Mouse (Mus musculus) spleen, adult 2 months (tissue): ENCODE data around the gene Ufsp1. TPM values are rescaled to one million over a fixed set of nuclear protein-coding genes. Genes with fewer than 3 reads are reported as not detected.
A peak's percentile ranks its signal among the peaks of the same experiment; 100 is the strongest.

Experiments used
- DNase-seq, 2 experiments: peaks; one replicate each; pipeline versions ENCODE4 v3.0.0 to v3.0.0-alpha.2; 2012 to 2021; ENCODE audit warnings: low spot score in 2 of 2, low read depth in 1 of 2
- H3K27ac ChIP-seq: fragments of 200-500 bp; 2 replicates; pipeline ENCODE4 v1.5.1; 2012; ENCODE audit warnings: low read length, inconsistent platforms; ENCODE audit not compliant: insufficient read depth
- H3K27me3 ChIP-seq: fragments of 200-500 bp; 2 replicates; pipeline ENCODE4 v1.6.1; 2012; ENCODE audit warnings: mild to moderate bottlenecking, moderate library complexity, low read length, inconsistent platforms; ENCODE audit not compliant: control insufficient read depth, insufficient read depth
- H3K36me3 ChIP-seq: fragments of 200-500 bp; 2 replicates; pipeline ENCODE4 v1.6.1; 2012; ENCODE audit warnings: mild to moderate bottlenecking, low read length, inconsistent platforms; ENCODE audit not compliant: control insufficient read depth, insufficient read depth
- H3K4me1 ChIP-seq: fragments of 200-500 bp; 2 replicates; pipeline ENCODE4 v1.6.1; 2011; ENCODE audit warnings: inconsistent platforms; ENCODE audit not compliant: control insufficient read depth, insufficient read depth, insufficient read length
- H3K4me3 ChIP-seq: fragments of 200-500 bp; 2 replicates; pipeline ENCODE4 v1.5.1; 2011; ENCODE audit warnings: mild to moderate bottlenecking, inconsistent platforms; ENCODE audit not compliant: insufficient read depth, insufficient read length; ENCODE audit errors: extremely low read depth
- CTCF ChIP-seq: fragments of 200-500 bp; IDR thresholded peaks from 2 replicates; pipeline ENCODE4 v1.5.1; 2011; ENCODE audit warnings: mild to moderate bottlenecking, inconsistent platforms; ENCODE audit not compliant: insufficient read depth, insufficient read length, insufficient replicate concordance; ENCODE audit errors: extremely low read depth
- POLR2A ChIP-seq: fragments of 200-500 bp; IDR thresholded peaks from 2 replicates; pipeline ENCODE4 v1.6.1; 2011; ENCODE audit warnings: low read depth, low read length, inconsistent platforms
- WGBS: fragments of 180-500 bp; shearing (Covaris S2); methylation state at CpG from one replicate; pipeline ENCODE4 v1.1.7; 2018; 5-methylcytosine and 5-hydroxymethylcytosine counted together
- polyA plus RNA-seq: library from polyadenylated mRNA; depleted of rRNA; stranded (reverse); fragments of >200 nt; gene quantifications from 2 replicates; pipeline ENCODE4 v1.2.3, GENCODE M21; 2012

The Ufsp1 gene
- polyA plus RNA-seq, 1 experiment: 10.3 TPM

DNA sequence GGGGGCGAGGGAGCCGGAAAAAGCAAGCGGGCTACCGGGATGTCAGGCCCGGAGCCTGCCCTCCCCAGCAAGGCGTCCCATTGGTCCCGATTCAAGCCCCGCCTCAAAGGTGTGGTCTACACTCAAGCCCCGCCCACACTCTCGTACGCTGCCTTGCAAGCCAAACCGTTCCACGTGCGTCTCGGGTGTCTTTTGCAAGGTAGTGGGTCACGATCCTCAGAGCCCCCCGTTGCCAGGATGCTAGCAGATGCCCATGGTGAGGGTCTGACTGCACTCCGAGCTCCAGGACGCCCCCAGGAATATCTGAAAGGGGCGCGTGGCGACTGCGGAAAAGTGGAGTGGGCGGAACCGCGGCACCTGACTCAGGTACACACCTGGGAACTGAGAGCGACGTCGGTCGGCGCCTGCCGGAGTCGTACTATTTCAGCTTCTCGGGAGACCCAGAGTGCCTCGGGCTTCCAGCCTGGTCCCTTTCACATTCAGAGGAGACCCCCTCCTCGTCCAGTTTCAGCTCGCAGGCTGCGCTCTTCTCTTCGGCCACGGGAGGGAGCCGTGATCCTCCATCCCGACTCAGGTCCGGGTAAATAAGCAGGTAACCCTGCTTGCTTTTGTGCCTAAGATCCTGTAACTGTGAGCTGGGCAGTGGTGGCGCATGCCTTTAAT lies 39.2 kb downstream of the Ufsp1 start, which contains the start of gene Slc12a9:
Gene Slc12a9, minus strand, starts transcription at position 86 of the 663 bp plus-strand sequence.
- DNase-seq: peak; percentile 78 to 94
- no peaks in the 10 kb centered on the region for H3K27me3 ChIP-seq
- TF ChIP-seq POLR2A (peak; percentile 45; the same call in 1 of the 2 replicates), CTCF (peak; percentile 72; the same call in 1 of the 2 replicates)
- peak within 1 kb of the TSS; percentile 88 for H3K4me3 ChIP-seq
- H3K4me1 ChIP-seq: peaks cover 7% of the 10 kb centered on the region; the same call in 1 of the 2 replicates
- no peak within 1 kb of the TSS; the same call in 1 of the 2 replicates for H3K27ac ChIP-seq
- WGBS: under 1% methylated on average over 44 of the region's 44 CpGs
- 0 out of 2 replicates have a peak, but pooled peaks cover 1% of the 10 kb centered on the region for H3K36me3 ChIP-seq

DNA sequence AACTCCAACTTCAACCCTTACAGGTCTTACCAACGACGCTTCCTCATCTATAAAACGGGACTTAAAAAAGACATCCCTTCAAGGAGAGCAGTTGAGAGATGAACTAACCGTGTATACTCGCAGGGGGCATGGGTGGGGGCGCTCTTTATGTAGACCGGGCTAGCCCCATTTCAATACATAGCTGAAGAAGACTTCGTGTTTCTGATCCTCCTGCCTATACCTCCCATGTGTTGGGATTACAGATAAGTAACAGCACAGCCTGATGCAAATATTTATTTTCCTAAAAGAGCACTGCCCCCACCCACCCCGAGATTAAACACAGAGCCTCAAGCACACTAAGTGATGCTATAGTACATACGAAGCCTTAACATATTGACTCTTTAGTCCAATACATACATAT lies 39.9 kb downstream of the Ufsp1 start:
- DNase-seq: no peak
- Histone ChIP-seq H3K4me1 (peaks cover 14% of the 10 kb centered on the region; the same call in 1 of the 2 replicates), H3K27ac (no peak overlapping the region), H3K36me3 (0 out of 2 replicates have a peak, but pooled peaks cover 1% of the 10 kb centered on the region), H3K27me3 (no peaks in the 10 kb centered on the region), H3K4me3 (no peak overlapping the region)
- WGBS: 43% methylated on average over 10 of the region's 10 CpGs
- TF ChIP-seq POLR2A (no peak), CTCF (no peak)

DNA sequence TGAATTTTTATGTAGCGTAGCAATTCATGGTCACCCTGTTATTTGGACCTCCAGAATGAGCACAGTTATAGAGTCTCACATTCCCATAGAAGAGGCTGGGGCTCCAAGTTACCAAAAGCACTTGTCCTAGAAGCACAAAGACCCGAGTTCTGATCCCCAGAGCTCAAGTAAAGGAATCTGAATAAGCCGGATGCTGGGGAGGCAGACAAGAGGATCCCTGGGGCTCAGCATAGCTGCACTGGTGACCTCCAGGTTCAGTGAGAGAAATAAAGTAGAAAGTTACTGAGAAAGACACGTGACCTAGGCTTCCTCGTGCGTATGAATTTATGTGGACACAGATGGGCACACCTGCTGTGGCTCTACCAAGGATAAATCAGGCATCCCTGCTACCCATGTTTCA lies 40.6 kb downstream of the Ufsp1 start:
- Histone ChIP-seq H3K4me3 (no peak overlapping the region), H3K27me3 (no peaks in the 10 kb centered on the region), H3K27ac (no peak overlapping the region), H3K36me3 (0 out of 2 replicates have a peak, but pooled peaks cover 1% of the 10 kb centered on the region), H3K4me1 (peaks cover 16% of the 10 kb centered on the region; the same call in 1 of the 2 replicates)
- TF ChIP-seq CTCF (no peak), POLR2A (no peak)
- no peak for DNase-seq
- WGBS: 92% methylated on average over 6 of the region's 6 CpGs

DNA sequence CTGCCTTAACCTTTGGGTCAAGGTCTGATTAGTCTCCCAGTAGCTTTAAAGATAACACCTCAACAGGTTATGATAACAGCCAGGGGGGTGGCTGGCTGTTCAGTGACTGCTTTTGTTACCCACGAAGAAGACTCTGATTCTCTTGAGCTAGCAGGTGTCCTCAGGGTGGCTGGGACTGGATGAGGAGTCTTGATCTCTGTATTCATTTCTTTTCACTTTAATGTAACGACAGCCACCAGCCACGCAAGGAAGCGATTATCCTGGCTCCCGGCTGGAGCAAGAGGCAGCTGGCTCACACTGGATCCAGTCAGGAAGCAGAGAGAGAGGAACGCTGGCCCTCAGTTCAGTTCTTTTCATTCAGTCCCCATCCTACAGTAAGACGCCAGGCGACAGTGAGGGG lies 42.8 kb downstream of the Ufsp1 start:
- Histone ChIP-seq H3K27ac (no peak overlapping the region), H3K27me3 (no peaks in the 10 kb centered on the region), H3K36me3 (no peaks in the 10 kb centered on the region), H3K4me1 (peaks cover 16% of the 10 kb centered on the region; the same call in 1 of the 2 replicates), H3K4me3 (no peak overlapping the region)
- DNase-seq: no peak
- 92% methylated on average over 8 of the region's 8 CpGs for WGBS
- TF ChIP-seq POLR2A (no peak), CTCF (no peak)

DNA sequence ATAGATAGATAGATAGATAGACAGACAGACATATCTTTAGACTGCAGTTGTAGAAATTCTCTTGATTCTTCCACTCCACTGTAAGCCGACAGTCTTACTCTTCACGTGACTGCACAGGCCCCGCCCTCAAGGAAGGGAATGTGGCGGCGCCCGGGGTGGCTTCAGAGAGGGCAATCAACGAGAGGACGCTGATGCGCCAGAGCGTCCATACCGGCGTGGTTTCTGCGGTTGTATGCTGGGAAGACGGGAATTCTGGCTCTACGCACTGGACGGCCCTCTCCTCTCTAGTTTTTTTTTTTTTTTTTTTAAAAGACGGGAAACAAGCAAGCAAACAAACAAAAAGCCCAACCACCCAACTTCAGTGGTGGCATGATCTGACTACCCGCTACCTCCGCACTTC lies 43.8 kb downstream of the Ufsp1 start:
- Histone ChIP-seq H3K4me3 (peak overlapping the region; percentile 58), H3K36me3 (no peaks in the 10 kb centered on the region), H3K27ac (peak overlapping the region; percentile 54), H3K4me1 (peaks cover 12% of the 10 kb centered on the region; the same call in 1 of the 2 replicates), H3K27me3 (no peaks in the 10 kb centered on the region)
- TF ChIP-seq CTCF: no peak
- no peak; the same call in 1 of the 2 replicates for TF ChIP-seq POLR2A
- DNase-seq: peak; percentile 37 to 84
- WGBS: under 1% methylated on average over 19 of the region's 19 CpGs

DNA sequence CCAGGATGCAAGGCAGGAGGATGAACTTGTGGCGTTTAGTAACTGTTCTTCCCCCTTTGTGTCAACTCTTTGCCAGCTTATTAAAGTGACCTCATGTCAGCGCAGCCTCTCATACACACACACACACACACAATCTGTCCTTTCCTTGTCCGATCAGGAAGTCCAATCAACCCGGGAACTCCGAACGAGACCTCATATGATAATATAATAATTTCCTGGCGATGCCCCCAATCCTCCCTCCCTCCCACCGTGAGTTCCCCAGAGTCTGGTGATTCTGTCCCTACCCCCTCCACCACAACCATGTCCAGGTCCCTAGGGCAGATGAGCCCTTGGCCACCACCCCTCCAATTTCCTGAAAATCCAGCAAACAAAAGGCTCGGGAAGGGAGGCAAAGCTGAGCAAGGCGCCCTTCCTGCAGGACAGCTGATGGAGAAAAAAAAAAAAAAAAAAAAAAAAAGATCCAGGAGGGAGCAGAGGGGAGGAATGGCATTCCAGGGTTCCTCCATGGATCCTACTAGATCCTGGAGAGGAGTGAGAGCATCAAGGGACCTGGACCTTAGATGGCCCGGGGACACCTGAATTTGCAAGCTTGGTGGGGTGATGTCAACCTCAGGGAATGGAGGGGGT lies 44.3 kb downstream of the Ufsp1 start:
- no peak for DNase-seq
- Histone ChIP-seq H3K27me3 (no peaks in the 10 kb centered on the region), H3K27ac (peak overlapping the region; percentile 54), H3K4me3 (peak overlapping the region; percentile 58), H3K4me1 (peaks cover 12% of the 10 kb centered on the region; the same call in 1 of the 2 replicates), H3K36me3 (no peaks in the 10 kb centered on the region)
- WGBS: under 1% methylated on average over 11 of the region's 11 CpGs
- TF ChIP-seq CTCF: no peak
- no peak for TF ChIP-seq POLR2A
